Mouse (Mus musculus) liver, embryonic 12.5 days (tissue): Measurements from ENCODE around the gene Olfr49. TPM values are rescaled to one million over a fixed set of nuclear protein-coding genes. Genes with fewer than 3 reads are reported as not detected.

Experiments used
- ATAC-seq: fragments of 200-750 bp; cut with Nextera tagmentation; 2 replicates; pipeline ENCODE4 v1.8.0; 2017; ENCODE audit warnings: moderate number of reproducible peaks, mild to moderate bottlenecking, moderate library complexity
- H3K27ac ChIP-seq: fragments of 300-500 bp; sonication (generic); 2 replicates; pipeline ENCODE4 v1.5.1; 2016; ENCODE audit warnings: mild to moderate bottlenecking
- H3K27me3 ChIP-seq: fragments of 300-500 bp; sonication (generic); replicated peaks from 2 replicates; pipeline ENCODE4 v1.6.1; 2016; ENCODE audit warnings: mild to moderate bottlenecking, moderate library complexity
- H3K36me3 ChIP-seq: fragments of 300-500 bp; sonication (generic); 2 replicates; pipeline ENCODE4 v1.6.1; 2016; ENCODE audit warnings: mild to moderate bottlenecking, moderate library complexity
- H3K4me1 ChIP-seq: fragments of 300-500 bp; sonication (generic); 2 replicates; pipeline ENCODE4 v1.6.1; 2016
- H3K4me2 ChIP-seq: fragments of 300-500 bp; sonication (generic); 2 replicates; pipeline ENCODE4 v1.6.1; 2016; ENCODE audit warnings: mild to moderate bottlenecking, moderate library complexity
- H3K4me3 ChIP-seq: fragments of 300-500 bp; sonication (generic); 2 replicates; pipeline ENCODE4 v1.5.1; 2016; ENCODE audit warnings: mild to moderate bottlenecking, moderate library complexity
- H3K9ac ChIP-seq: fragments of 300-500 bp; sonication (generic); 2 replicates; pipeline ENCODE4 v1.6.1; 2016; ENCODE audit warnings: mild to moderate bottlenecking, moderate library complexity
- H3K9me3 ChIP-seq: fragments of 300-500 bp; sonication (generic); replicated peaks from 2 replicates; pipeline ENCODE4 v1.6.1; 2016; ENCODE audit warnings: mild to moderate bottlenecking, moderate library complexity
- WGBS: fragments of 180-500 bp; shearing (Covaris S2); methylation state at CpG from one replicate; pipeline ENCODE4 v1.1.7; 2016; ENCODE audit not compliant: insufficient replicate concordance; 5-methylcytosine and 5-hydroxymethylcytosine counted together
- polyA plus RNA-seq: library from polyadenylated mRNA; unstranded; fragments of >200 nt; fragmentation: Nextera tagmentation; extraction: Ambion mirVana; gene quantifications from 2 replicates; pipeline ENCODE4 v1.2.1, GENCODE M21; 2016

Olfr49 gene
- polyA plus RNA-seq, 1 experiment from 2014 or later, result not detected

GRCm38 (mm10) chr14:54228933-54229713 is 55.6 kb downstream of the Olfr49 start:
- 29% methylated on average over 25 of the region's 25 CpGs for WGBS
- ATAC-seq, result no peak
- no peaks in the 10 kb centered on the region for H3K9me3 ChIP-seq
- H3K36me3 ChIP-seq, result peaks cover 2% of the 10 kb centered on the region; the same call in 1 of the 2 replicates
- peak overlapping the region; percentile 90 for H3K4me2 ChIP-seq
- no peak overlapping the region for H3K27ac ChIP-seq
- H3K9ac ChIP-seq, result peak overlapping the region; percentile 12; the same call in 1 of the 2 replicates
- H3K4me3 ChIP-seq, result peak overlapping the region; percentile 10; the same call in 1 of the 2 replicates
- H3K27me3 ChIP-seq, result peaks cover 28% of the 10 kb centered on the region
- H3K4me1 ChIP-seq, result peaks cover 70% of the 10 kb centered on the region

DNA sequence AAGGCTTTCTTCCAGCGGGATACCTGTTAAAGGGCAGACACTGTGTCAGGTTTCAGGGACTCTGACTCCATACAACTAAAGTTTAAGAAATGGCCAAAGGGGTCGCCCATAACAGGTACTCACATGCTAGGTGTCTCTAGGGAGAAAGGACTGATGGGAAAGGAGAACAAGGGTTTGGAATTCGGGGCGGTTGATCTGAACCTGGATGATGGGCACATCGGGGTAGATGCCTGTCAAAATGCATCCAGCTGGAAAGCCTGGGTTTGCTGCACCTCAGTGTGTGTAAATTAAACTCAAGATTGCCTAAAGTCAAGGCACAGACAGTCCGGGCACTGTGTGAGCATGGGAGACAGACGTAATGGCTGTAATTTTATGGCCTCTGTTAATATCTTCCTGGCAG is 56.2 kb downstream of the Olfr49 start:
- Histone ChIP-seq H3K36me3 (no peaks in the 10 kb centered on the region), H3K27ac (no peak overlapping the region), H3K27me3 (peaks cover 29% of the 10 kb centered on the region), H3K9ac (peak overlapping the region; percentile 69), H3K4me3 (peak overlapping the region; percentile 50), H3K4me1 (peaks cover 64% of the 10 kb centered on the region), H3K9me3 (no peaks in the 10 kb centered on the region), H3K4me2 (peak overlapping the region; percentile 90)
- 27% methylated on average over 7 of the region's 7 CpGs for WGBS
- no peak for ATAC-seq

Other genes starting within 250 kb of the Olfr49 start
- 234 and 237 TPM in 2 replicates for gene Dad1, start 30.8 kb downstream of the Olfr49 start, polyA plus RNA-seq
- 18.8 and 22.0 TPM in 2 replicates for gene Abhd4, start 30.8 kb downstream of the Olfr49 start, polyA plus RNA-seq
- 24.9 and 27.3 TPM in 2 replicates for gene Oxa1l, start 75.9 kb upstream of the Olfr49 start, polyA plus RNA-seq
- 8.4 and 8.5 TPM in 2 replicates for gene Slc7a7, start 132.8 kb upstream of the Olfr49 start, polyA plus RNA-seq
- 269 and 282 TPM in 2 replicates for gene Mrpl52, start 142.0 kb upstream of the Olfr49 start, polyA plus RNA-seq
- 36.7 and 38.2 TPM in 2 replicates for gene Mmp14, start 146.7 kb upstream of the Olfr49 start, polyA plus RNA-seq
- gene Lrp10, start 179.2 kb upstream of the Olfr49 start, polyA plus RNA-seq, result 31.2 and 32.9 TPM in 2 replicates
- 0.19 and 0.39 TPM in 2 replicates for gene Rem2, start 191.2 kb upstream of the Olfr49 start, polyA plus RNA-seq
- 60.6 and 61.1 TPM in 2 replicates for gene Prmt5, start 232.6 kb upstream of the Olfr49 start, polyA plus RNA-seq